Mouse (Mus musculus): ENCODE measurements around the gene Kifc3. TPM values are rescaled to one million over a fixed set of nuclear protein-coding genes. Genes with fewer than 3 reads are reported as not detected.

The Kifc3 gene
- total and polyA plus RNA-seq, 2 experiments from 2014 or later: 20.6 to 59.0 TPM

DNA sequence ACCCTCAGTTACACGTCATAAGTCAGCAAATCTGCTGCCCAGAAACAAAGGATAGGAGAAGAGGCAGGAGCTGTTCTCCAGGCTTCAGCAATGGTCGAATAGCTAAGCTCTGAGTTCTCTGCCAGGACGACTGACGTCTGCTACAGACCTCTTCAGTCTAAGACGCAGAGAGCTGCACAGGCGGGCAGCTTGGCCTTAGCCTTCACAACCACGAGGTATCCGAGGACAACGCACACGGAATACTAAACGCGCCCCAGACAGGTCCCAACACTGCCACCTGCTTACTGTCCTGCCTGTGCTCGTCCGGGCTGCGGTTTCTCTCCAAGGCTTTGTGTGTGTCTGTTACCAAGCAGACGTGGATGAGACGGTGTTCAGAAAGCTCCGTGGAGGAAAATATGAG is 26.8 kb downstream of the Kifc3 start:
- Histone ChIP-seq H3K4me3 (ENCODE audit: low read depth, low read length) (no peak overlapping the region), H3K36me3 (replicated peaks; ENCODE audit: control insufficient read depth, insufficient read depth, low read length) (no peaks in the 10 kb centered on the region), H3K4me2 (ENCODE audit: low read depth, low read length) (no peak overlapping the region), H3K27me3 (ENCODE audit: control insufficient read depth, insufficient read depth, low read length) (no peaks in the 10 kb centered on the region), H3K4me1 (ENCODE audit: control insufficient read depth, insufficient read depth) (no peaks in the 10 kb centered on the region), H3K9me3 (replicated peaks; ENCODE audit: control insufficient read depth, low read length) (no peaks in the 10 kb centered on the region), H3K9ac (replicated peaks; ENCODE audit: low read depth, low read length) (no peak overlapping the region), H3K27ac (ENCODE audit: low read depth) (no peak overlapping the region)
- ATAC-seq (ENCODE audit: insufficient read depth, low read depth) (no peak), DNase-seq (ENCODE audit: low spot score) (no peak)
- TF ChIP-seq CTCF (IDR thresholded peaks at IDR 0.05; ENCODE audit: low read depth): no peak
- TF ChIP-seq EP300 (IDR thresholded peaks at IDR 0.05; ENCODE audit: low read depth): no peak
- 51% methylated on average over 18 of the region's 18 CpGs for WGBS

- ATAC-seq (ENCODE audit: insufficient read depth, low read depth) (no peak), DNase-seq (ENCODE audit: low spot score) (no peak)
- WGBS: 79% methylated on average over 5 of the region's 5 CpGs
- H3K4me1 ChIP-seq (ENCODE audit: control insufficient read depth, insufficient read depth): no peaks in the 10 kb centered on the region
- H3K9me3 ChIP-seq (replicated peaks; ENCODE audit: control insufficient read depth, low read length): no peaks in the 10 kb centered on the region
- H3K4me2 ChIP-seq (ENCODE audit: low read depth, low read length): no peak overlapping the region
- no peak for TF ChIP-seq EP300 (IDR thresholded peaks at IDR 0.05; ENCODE audit: low read depth)
- no peak for TF ChIP-seq CTCF (IDR thresholded peaks at IDR 0.05; ENCODE audit: low read depth)
- H3K27me3 ChIP-seq (ENCODE audit: control insufficient read depth, insufficient read depth, low read length): no peaks in the 10 kb centered on the region
- H3K36me3 ChIP-seq (replicated peaks; ENCODE audit: control insufficient read depth, insufficient read depth, low read length): no peaks in the 10 kb centered on the region
- H3K4me3 ChIP-seq (ENCODE audit: low read depth, low read length): no peak overlapping the region
- H3K27ac ChIP-seq (ENCODE audit: low read depth): no peak overlapping the region
- no peak overlapping the region for H3K9ac ChIP-seq (replicated peaks; ENCODE audit: low read depth, low read length)
Measured at GRCm38 (mm10) chr8:95175306-95175705, 27.3 kb downstream of the Kifc3 start.

GRCm38 (mm10) chr8:95172433-95172832 is 30.2 kb downstream of the Kifc3 start:
- ATAC-seq (ENCODE audit: insufficient read depth, low read depth): no peak

DNA sequence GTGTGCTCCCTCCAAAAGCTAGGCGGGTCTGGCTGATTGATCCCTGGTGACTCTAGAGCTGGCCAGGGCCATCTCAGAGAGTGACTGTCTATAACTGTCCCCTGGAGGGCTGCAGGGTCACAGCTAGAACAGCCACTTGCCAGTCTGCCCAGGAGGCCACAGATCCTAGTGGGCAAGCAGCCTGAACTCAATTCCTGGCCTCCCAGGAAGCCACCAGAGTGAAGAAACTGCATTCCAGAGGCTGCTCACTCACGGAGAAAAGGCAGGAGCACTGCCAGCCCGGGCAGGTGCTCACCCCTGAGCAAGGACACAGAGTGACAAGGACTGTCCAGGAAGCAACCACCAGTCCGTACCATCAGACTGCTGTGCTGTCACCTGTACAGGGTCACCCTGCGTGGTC is 34.9 kb downstream of the Kifc3 start:
- Histone ChIP-seq H3K4me1 (ENCODE audit: control insufficient read depth, insufficient read depth) (no peaks in the 10 kb centered on the region), H3K4me2 (ENCODE audit: low read depth, low read length) (no peak overlapping the region), H3K27me3 (ENCODE audit: control insufficient read depth, insufficient read depth, low read length) (no peaks in the 10 kb centered on the region), H3K4me3 (ENCODE audit: low read depth, low read length) (no peak overlapping the region), H3K9me3 (replicated peaks; ENCODE audit: control insufficient read depth, low read length) (no peaks in the 10 kb centered on the region), H3K9ac (replicated peaks; ENCODE audit: low read depth, low read length) (no peak overlapping the region), H3K27ac (ENCODE audit: low read depth) (no peak overlapping the region), H3K36me3 (replicated peaks; ENCODE audit: control insufficient read depth, insufficient read depth, low read length) (no peaks in the 10 kb centered on the region)
- DNase-seq (ENCODE audit: low spot score) (no peak), ATAC-seq (ENCODE audit: insufficient read depth, low read depth) (no peak)
- TF ChIP-seq EP300 (IDR thresholded peaks at IDR 0.05; ENCODE audit: low read depth) (no peak), CTCF (IDR thresholded peaks at IDR 0.05; ENCODE audit: low read depth) (no peak)
- 68% methylated on average over 5 of the region's 5 CpGs for WGBS

More at GRCm38 (mm10) chr8:95172433-95172832, 30.2 kb downstream of the Kifc3 start:
- Histone ChIP-seq H3K4me1 (ENCODE audit: control insufficient read depth, insufficient read depth) (no peaks in the 10 kb centered on the region), H3K4me2 (ENCODE audit: low read depth, low read length) (no peak overlapping the region), H3K27me3 (ENCODE audit: control insufficient read depth, insufficient read depth, low read length) (no peaks in the 10 kb centered on the region), H3K9me3 (replicated peaks; ENCODE audit: control insufficient read depth, low read length) (no peaks in the 10 kb centered on the region), H3K9ac (replicated peaks; ENCODE audit: low read depth, low read length) (no peak overlapping the region), H3K4me3 (ENCODE audit: low read depth, low read length) (no peak overlapping the region), H3K27ac (ENCODE audit: low read depth) (no peak overlapping the region), H3K36me3 (replicated peaks; ENCODE audit: control insufficient read depth, insufficient read depth, low read length) (no peaks in the 10 kb centered on the region)
- 50% methylated on average over 5 of the region's 5 CpGs for WGBS
- DNase-seq (ENCODE audit: low spot score): no peak
- TF ChIP-seq EP300 (IDR thresholded peaks at IDR 0.05; ENCODE audit: low read depth) (no peak), CTCF (IDR thresholded peaks at IDR 0.05; ENCODE audit: low read depth) (no peak)

- no peak for DNase-seq (ENCODE audit: low spot score)
- Histone ChIP-seq H3K27ac (ENCODE audit: low read depth) (no peak overlapping the region), H3K4me2 (ENCODE audit: low read depth, low read length) (no peak overlapping the region), H3K27me3 (ENCODE audit: control insufficient read depth, insufficient read depth, low read length) (no peaks in the 10 kb centered on the region), H3K36me3 (replicated peaks; ENCODE audit: control insufficient read depth, insufficient read depth, low read length) (no peaks in the 10 kb centered on the region), H3K4me1 (ENCODE audit: control insufficient read depth, insufficient read depth) (no peaks in the 10 kb centered on the region), H3K4me3 (ENCODE audit: low read depth, low read length) (no peak overlapping the region), H3K9me3 (replicated peaks; ENCODE audit: control insufficient read depth, low read length) (no peaks in the 10 kb centered on the region), H3K9ac (replicated peaks; ENCODE audit: low read depth, low read length) (no peak overlapping the region)
- TF ChIP-seq EP300 (IDR thresholded peaks at IDR 0.05; ENCODE audit: low read depth): no peak
- TF ChIP-seq CTCF (IDR thresholded peaks at IDR 0.05; ENCODE audit: low read depth): no peak
- 85% methylated on average over 7 of the region's 7 CpGs for WGBS
- ATAC-seq (ENCODE audit: insufficient read depth, low read depth): no peak
Measured at GRCm38 (mm10) chr8:95166400-95166799, 36.2 kb downstream of the Kifc3 start.

DNA sequence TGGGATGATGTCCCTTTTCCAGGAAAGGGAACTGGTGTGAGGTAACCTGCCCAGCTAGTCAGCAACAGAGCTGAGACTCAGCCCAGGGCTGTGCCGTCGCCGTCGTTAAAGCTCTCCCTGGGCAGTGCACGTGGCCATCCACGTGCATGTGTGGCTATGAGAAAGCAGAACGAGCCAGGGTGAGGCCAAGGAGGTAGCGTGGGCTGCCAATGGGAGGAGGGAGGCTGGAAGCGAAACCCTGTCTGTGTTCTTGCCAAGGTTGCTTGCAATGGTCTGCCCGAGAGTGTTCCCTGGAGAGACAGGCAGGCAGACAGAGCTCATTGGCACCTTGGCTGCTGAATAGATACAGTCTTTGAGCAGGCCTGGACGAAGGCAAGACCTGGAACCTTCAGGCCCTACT is 36.7 kb downstream of the Kifc3 start:
- Histone ChIP-seq H3K27ac (ENCODE audit: low read depth) (no peak overlapping the region), H3K4me1 (ENCODE audit: control insufficient read depth, insufficient read depth) (no peaks in the 10 kb centered on the region), H3K36me3 (replicated peaks; ENCODE audit: control insufficient read depth, insufficient read depth, low read length) (no peaks in the 10 kb centered on the region), H3K27me3 (ENCODE audit: control insufficient read depth, insufficient read depth, low read length) (no peaks in the 10 kb centered on the region), H3K9me3 (replicated peaks; ENCODE audit: control insufficient read depth, low read length) (no peaks in the 10 kb centered on the region), H3K4me2 (ENCODE audit: low read depth, low read length) (no peak overlapping the region), H3K9ac (replicated peaks; ENCODE audit: low read depth, low read length) (no peak overlapping the region), H3K4me3 (ENCODE audit: low read depth, low read length) (no peak overlapping the region)
- WGBS: 55% methylated on average over 11 of the region's 11 CpGs
- no peak for TF ChIP-seq EP300 (IDR thresholded peaks at IDR 0.05; ENCODE audit: low read depth)
- no peak for TF ChIP-seq CTCF (IDR thresholded peaks at IDR 0.05; ENCODE audit: low read depth)
- no peak for ATAC-seq (ENCODE audit: insufficient read depth, low read depth)
- no peak for DNase-seq (ENCODE audit: low spot score)

Measured in heart, postnatal 0 days (tissue).